Mouse (Mus musculus) bone marrow macrophage, adult 2 months (primary cell): Measurements from ENCODE around the gene Tmco4.

ENCODE experiments used
- CTCF ChIP-seq: IDR thresholded peaks from 2 replicates; pipeline ENCODE4 v1.5.1; 2012; ENCODE audit warnings: low read depth, mild to moderate bottlenecking, low read length, moderate library complexity
- POLR2A ChIP-seq: IDR thresholded peaks from 2 replicates; pipeline ENCODE4 v1.6.1; 2012; ENCODE audit warnings: mild to moderate bottlenecking, low read depth, low read length, borderline replicate concordance

DNA sequence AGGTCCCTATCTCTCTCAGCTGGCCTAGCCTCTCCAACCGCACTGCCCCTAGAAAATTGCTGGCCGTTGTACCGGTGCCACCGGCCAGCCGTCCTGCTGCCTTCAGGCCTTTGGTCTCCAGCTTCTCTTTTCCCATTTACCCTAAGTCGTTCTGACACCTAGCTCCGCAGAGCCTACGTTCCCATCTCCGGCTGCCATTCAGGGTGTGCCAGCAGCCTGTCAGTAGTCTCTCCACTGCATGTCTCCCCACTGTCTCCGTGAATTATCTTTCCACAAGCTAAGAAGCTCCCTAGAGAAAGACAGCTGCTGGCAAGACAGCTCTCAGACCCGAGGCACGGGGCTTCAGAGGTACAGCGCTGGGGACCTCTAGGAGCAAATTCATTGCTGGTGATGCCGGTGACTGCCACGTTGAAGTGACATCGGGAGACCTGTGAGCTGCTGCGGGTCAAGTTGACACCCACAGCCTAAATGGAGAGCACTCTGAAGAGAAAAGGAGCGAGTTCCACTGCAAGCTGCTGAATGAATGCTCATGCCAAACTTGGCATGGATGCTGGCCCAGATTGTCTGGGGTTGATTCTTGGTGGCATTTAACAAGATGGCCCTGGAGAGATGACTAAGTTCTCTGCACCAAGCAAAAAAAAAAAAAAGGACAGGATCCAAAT lies 108.7 kb downstream of the Tmco4 start:
- TF ChIP-seq CTCF (no peak), POLR2A (no peak)
